Mouse (Mus musculus): ENCODE results near the gene Pglyrp2. TPM values are rescaled to one million over a fixed set of nuclear protein-coding genes. Genes with fewer than 3 reads are reported as not detected.

Pglyrp2 gene
- polyA plus RNA-seq, 1 experiment from 2014 or later, result 0.16 TPM

GRCm38 (mm10) chr17:32437106-32437505 is 13.1 kb upstream of the Pglyrp2 start:
- Histone ChIP-seq H3K9me3 (ENCODE audit: control insufficient read depth, low read length) (no peaks in the 10 kb centered on the region), H3K4me2 (replicated peaks; ENCODE audit: low read depth) (no peak overlapping the region), H3K36me3 (ENCODE audit: control insufficient read depth, insufficient read depth, low read length) (no peaks in the 10 kb centered on the region), H3K27ac (replicated peaks) (no peak overlapping the region), H3K4me1 (replicated peaks; ENCODE audit: control insufficient read depth, insufficient read depth) (no peaks in the 10 kb centered on the region), H3K27me3 (ENCODE audit: control insufficient read depth, insufficient read depth, low read length) (no peaks in the 10 kb centered on the region), H3K4me3 (ENCODE audit: low read depth, low read length) (no peak overlapping the region), H3K9ac (ENCODE audit: low read length) (no peak overlapping the region)
- no peak for ATAC-seq (ENCODE audit: low FRiP score, low TSS enrichment)
- WGBS, result 88% methylated on average over 4 of the region's 4 CpGs
- no peak for DNase-seq (ENCODE audit: low spot score)
- TF ChIP-seq CTCF (IDR thresholded peaks at IDR 0.05; ENCODE audit: low read depth) (no peak), EP300 (optimal IDR thresholded peaks at IDR 0.05) (no peak)

- TF ChIP-seq CTCF (IDR thresholded peaks at IDR 0.05; ENCODE audit: low read depth) (no peak), EP300 (optimal IDR thresholded peaks at IDR 0.05) (no peak)
- no peak overlapping the region for H3K4me2 ChIP-seq (replicated peaks; ENCODE audit: low read depth)
- no peak overlapping the region for H3K4me3 ChIP-seq (ENCODE audit: low read depth, low read length)
- H3K9me3 ChIP-seq (ENCODE audit: control insufficient read depth, low read length), result no peaks in the 10 kb centered on the region
- no peak overlapping the region for H3K27ac ChIP-seq (replicated peaks)
- H3K4me1 ChIP-seq (replicated peaks; ENCODE audit: control insufficient read depth, insufficient read depth), result no peaks in the 10 kb centered on the region
- H3K36me3 ChIP-seq (ENCODE audit: control insufficient read depth, insufficient read depth, low read length), result no peaks in the 10 kb centered on the region
- no peak overlapping the region for H3K9ac ChIP-seq (ENCODE audit: low read length)
- ATAC-seq (ENCODE audit: low FRiP score, low TSS enrichment), result no peak
- WGBS, result 70% methylated on average over 5 of the region's 5 CpGs
- DNase-seq (ENCODE audit: low spot score), result no peak
- no peaks in the 10 kb centered on the region for H3K27me3 ChIP-seq (ENCODE audit: control insufficient read depth, insufficient read depth, low read length)
These were observed 11.2 kb upstream of the Pglyrp2 start for GRCm38 (mm10) chr17:32435151-32435550.

GRCm38 (mm10) chr17:32434324-32434723 is 10.4 kb upstream of the Pglyrp2 start:
- H3K4me1 ChIP-seq (replicated peaks; ENCODE audit: control insufficient read depth, insufficient read depth), result no peaks in the 10 kb centered on the region
- no peak for DNase-seq (ENCODE audit: low spot score)
- no peak overlapping the region for H3K4me3 ChIP-seq (ENCODE audit: low read depth, low read length)
- H3K4me2 ChIP-seq (replicated peaks; ENCODE audit: low read depth), result no peak overlapping the region
- H3K27ac ChIP-seq (replicated peaks), result no peak overlapping the region
- H3K36me3 ChIP-seq (ENCODE audit: control insufficient read depth, insufficient read depth, low read length), result no peaks in the 10 kb centered on the region
- H3K27me3 ChIP-seq (ENCODE audit: control insufficient read depth, insufficient read depth, low read length), result no peaks in the 10 kb centered on the region
- no peak for ATAC-seq (ENCODE audit: low FRiP score, low TSS enrichment)
- TF ChIP-seq CTCF (IDR thresholded peaks at IDR 0.05; ENCODE audit: low read depth) (no peak), EP300 (optimal IDR thresholded peaks at IDR 0.05) (no peak)
- WGBS, result 57% methylated on average over 4 of the region's 4 CpGs
- H3K9ac ChIP-seq (ENCODE audit: low read length), result no peak overlapping the region
- H3K9me3 ChIP-seq (ENCODE audit: control insufficient read depth, low read length), result no peaks in the 10 kb centered on the region

GRCm38 (mm10) chr17:32431972-32432371 is 8.0 kb upstream of the Pglyrp2 start:
- TF ChIP-seq CTCF (IDR thresholded peaks at IDR 0.05; ENCODE audit: low read depth) (peak; percentile 75), EP300 (optimal IDR thresholded peaks at IDR 0.05) (no peak)
- no peak overlapping the region for H3K27ac ChIP-seq (replicated peaks)
- no peak overlapping the region for H3K4me2 ChIP-seq (replicated peaks; ENCODE audit: low read depth)
- H3K9ac ChIP-seq (ENCODE audit: low read length), result no peak overlapping the region
- H3K9me3 ChIP-seq (ENCODE audit: control insufficient read depth, low read length), result no peaks in the 10 kb centered on the region
- no peaks in the 10 kb centered on the region for H3K36me3 ChIP-seq (ENCODE audit: control insufficient read depth, insufficient read depth, low read length)
- no peaks in the 10 kb centered on the region for H3K27me3 ChIP-seq (ENCODE audit: control insufficient read depth, insufficient read depth, low read length)
- WGBS, result 53% methylated on average over 3 of the region's 3 CpGs
- no peak for ATAC-seq (ENCODE audit: low FRiP score, low TSS enrichment)
- H3K4me1 ChIP-seq (replicated peaks; ENCODE audit: control insufficient read depth, insufficient read depth), result no peaks in the 10 kb centered on the region
- DNase-seq (ENCODE audit: low spot score), result no peak
- H3K4me3 ChIP-seq (ENCODE audit: low read depth, low read length), result no peak overlapping the region

- H3K9ac ChIP-seq (ENCODE audit: low read length), result no peak overlapping the region
- H3K27me3 ChIP-seq (ENCODE audit: control insufficient read depth, insufficient read depth, low read length), result no peaks in the 10 kb centered on the region
- H3K4me3 ChIP-seq (ENCODE audit: low read depth, low read length), result no peak overlapping the region
- no peak for DNase-seq (ENCODE audit: low spot score)
- no peaks in the 10 kb centered on the region for H3K4me1 ChIP-seq (replicated peaks; ENCODE audit: control insufficient read depth, insufficient read depth)
- ATAC-seq (ENCODE audit: low FRiP score, low TSS enrichment), result no peak
- H3K4me2 ChIP-seq (replicated peaks; ENCODE audit: low read depth), result no peak overlapping the region
- no peak for TF ChIP-seq CTCF (IDR thresholded peaks at IDR 0.05; ENCODE audit: low read depth)
- no peak for TF ChIP-seq EP300 (optimal IDR thresholded peaks at IDR 0.05)
- H3K9me3 ChIP-seq (ENCODE audit: control insufficient read depth, low read length), result no peaks in the 10 kb centered on the region
- H3K36me3 ChIP-seq (ENCODE audit: control insufficient read depth, insufficient read depth, low read length), result no peaks in the 10 kb centered on the region
- no peak overlapping the region for H3K27ac ChIP-seq (replicated peaks)
These were observed 2.6 kb upstream of the Pglyrp2 start for GRCm38 (mm10) chr17:32426610-32427009.

GRCm38 (mm10) chr17:32420781-32421180 is 3.2 kb downstream of the Pglyrp2 start:
- no peak for ATAC-seq (ENCODE audit: low FRiP score, low TSS enrichment)
- H3K4me1 ChIP-seq (replicated peaks; ENCODE audit: control insufficient read depth, insufficient read depth), result no peaks in the 10 kb centered on the region
- no peaks in the 10 kb centered on the region for H3K36me3 ChIP-seq (ENCODE audit: control insufficient read depth, insufficient read depth, low read length)
- DNase-seq (ENCODE audit: low spot score), result no peak
- H3K4me3 ChIP-seq (ENCODE audit: low read depth, low read length), result no peak overlapping the region
- TF ChIP-seq CTCF (IDR thresholded peaks at IDR 0.05; ENCODE audit: low read depth) (no peak), EP300 (optimal IDR thresholded peaks at IDR 0.05) (no peak)
- no peak overlapping the region for H3K27ac ChIP-seq (replicated peaks)
- H3K9me3 ChIP-seq (ENCODE audit: control insufficient read depth, low read length), result no peaks in the 10 kb centered on the region
- H3K9ac ChIP-seq (ENCODE audit: low read length), result no peak overlapping the region
- H3K4me2 ChIP-seq (replicated peaks; ENCODE audit: low read depth), result no peak overlapping the region
- H3K27me3 ChIP-seq (ENCODE audit: control insufficient read depth, insufficient read depth, low read length), result no peaks in the 10 kb centered on the region
- WGBS, result 79% methylated on average over 8 of the region's 8 CpGs
